Mouse (Mus musculus): ENCODE results near the gene Cyb5b. TPM values are rescaled to one million over a fixed set of nuclear protein-coding genes. Genes with fewer than 3 reads are reported as not detected.

The Cyb5b gene
- polyA plus RNA-seq, 1 experiment from 2014 or later: 91.6 TPM

- no peak overlapping the region for H3K27ac ChIP-seq (replicated peaks)
- H3K9ac ChIP-seq (replicated peaks): no peak overlapping the region
- H3K36me3 ChIP-seq: no peaks in the 10 kb centered on the region
- no peaks in the 10 kb centered on the region for H3K4me1 ChIP-seq
- no peak for ATAC-seq (ENCODE audit: low FRiP score)
- H3K4me3 ChIP-seq (replicated peaks): no peak overlapping the region
- 13% methylated on average over 11 of the region's 11 CpGs for WGBS
- no peaks in the 10 kb centered on the region for H3K9me3 ChIP-seq (replicated peaks)
- no peaks in the 10 kb centered on the region for H3K27me3 ChIP-seq (replicated peaks)
- H3K4me2 ChIP-seq: no peak overlapping the region
These were observed 34.4 kb upstream of the Cyb5b start for GRCm38 (mm10) chr8:107116023-107116422.

- WGBS: 2% methylated on average over 2 of the region's 2 CpGs
- Histone ChIP-seq H3K4me3 (replicated peaks) (no peak overlapping the region), H3K9me3 (replicated peaks) (no peaks in the 10 kb centered on the region), H3K27me3 (replicated peaks) (no peaks in the 10 kb centered on the region), H3K4me2 (no peak overlapping the region), H3K4me1 (no peaks in the 10 kb centered on the region), H3K27ac (replicated peaks) (no peak overlapping the region), H3K36me3 (no peaks in the 10 kb centered on the region), H3K9ac (replicated peaks) (no peak overlapping the region)
- no peak for ATAC-seq (ENCODE audit: low FRiP score)
These were observed 33.4 kb upstream of the Cyb5b start for GRCm38 (mm10) chr8:107117019-107117418.

GRCm38 (mm10) chr8:107118803-107119233 lies 31.6 kb upstream of the Cyb5b start:
- Histone ChIP-seq H3K27me3 (replicated peaks) (no peaks in the 10 kb centered on the region), H3K9me3 (replicated peaks) (no peaks in the 10 kb centered on the region), H3K4me3 (replicated peaks) (no peak overlapping the region), H3K36me3 (no peaks in the 10 kb centered on the region), H3K9ac (replicated peaks) (no peak overlapping the region), H3K4me2 (no peak overlapping the region), H3K4me1 (peaks cover 7% of the 10 kb centered on the region; the same call in 1 of the 2 replicates), H3K27ac (replicated peaks) (no peak overlapping the region)
- ATAC-seq (ENCODE audit: low FRiP score): no peak
- WGBS: 56% methylated on average over 7 of the region's 7 CpGs

- Histone ChIP-seq H3K27me3 (replicated peaks) (no peaks in the 10 kb centered on the region), H3K4me1 (peaks cover 7% of the 10 kb centered on the region; the same call in 1 of the 2 replicates), H3K27ac (replicated peaks) (no peak overlapping the region), H3K9ac (replicated peaks) (no peak overlapping the region), H3K4me3 (replicated peaks) (no peak overlapping the region), H3K4me2 (no peak overlapping the region), H3K9me3 (replicated peaks) (no peaks in the 10 kb centered on the region), H3K36me3 (no peaks in the 10 kb centered on the region)
- 63% methylated on average over 9 of the region's 9 CpGs for WGBS
- ATAC-seq (ENCODE audit: low FRiP score): no peak
These were observed 31.0 kb upstream of the Cyb5b start for GRCm38 (mm10) chr8:107119412-107119811.

GRCm38 (mm10) chr8:107120806-107121205 lies 29.6 kb upstream of the Cyb5b start:
- no peak for ATAC-seq (ENCODE audit: low FRiP score)
- no peaks in the 10 kb centered on the region for H3K36me3 ChIP-seq

GRCm38 (mm10) chr8:107121681-107122291 lies 28.7 kb upstream of the Cyb5b start:
- H3K27me3 ChIP-seq (replicated peaks): no peaks in the 10 kb centered on the region
- H3K9me3 ChIP-seq (replicated peaks): no peaks in the 10 kb centered on the region
- WGBS: 88% methylated on average over 7 of the region's 7 CpGs
- H3K4me2 ChIP-seq: no peak overlapping the region
- no peak for ATAC-seq (ENCODE audit: low FRiP score)
- peaks cover 7% of the 10 kb centered on the region; the same call in 1 of the 2 replicates for H3K4me1 ChIP-seq
- no peak overlapping the region for H3K4me3 ChIP-seq (replicated peaks)
- no peak overlapping the region for H3K9ac ChIP-seq (replicated peaks)
- no peak overlapping the region for H3K27ac ChIP-seq (replicated peaks)
- H3K36me3 ChIP-seq: no peaks in the 10 kb centered on the region

More at GRCm38 (mm10) chr8:107120806-107121205, 29.6 kb upstream of the Cyb5b start:
- no peak overlapping the region for H3K27ac ChIP-seq (replicated peaks)
- H3K9me3 ChIP-seq (replicated peaks): no peaks in the 10 kb centered on the region
- no peak overlapping the region for H3K9ac ChIP-seq (replicated peaks)
- H3K4me1 ChIP-seq: peaks cover 7% of the 10 kb centered on the region; the same call in 1 of the 2 replicates
- H3K4me3 ChIP-seq (replicated peaks): no peak overlapping the region
- no peak overlapping the region for H3K4me2 ChIP-seq
- H3K27me3 ChIP-seq (replicated peaks): no peaks in the 10 kb centered on the region

- Histone ChIP-seq H3K4me3 (replicated peaks) (no peak overlapping the region), H3K9me3 (replicated peaks) (no peaks in the 10 kb centered on the region), H3K27ac (replicated peaks) (no peak overlapping the region), H3K9ac (replicated peaks) (no peak overlapping the region), H3K27me3 (replicated peaks) (no peaks in the 10 kb centered on the region), H3K4me2 (no peak overlapping the region), H3K4me1 (peaks cover 7% of the 10 kb centered on the region; the same call in 1 of the 2 replicates), H3K36me3 (no peaks in the 10 kb centered on the region)
- no peak for ATAC-seq (ENCODE audit: low FRiP score)
- WGBS: 20% methylated on average over 9 of the region's 9 CpGs
These were observed 27.3 kb upstream of the Cyb5b start for GRCm38 (mm10) chr8:107123063-107123614.

- no peak overlapping the region for H3K9ac ChIP-seq (replicated peaks)
These were observed 26.1 kb upstream of the Cyb5b start for GRCm38 (mm10) chr8:107124343-107124742.

GRCm38 (mm10) chr8:107129171-107130025 lies 21.0 kb upstream of the Cyb5b start:
- H3K4me3 ChIP-seq (replicated peaks): no peak overlapping the region
- H3K4me1 ChIP-seq: no peaks in the 10 kb centered on the region
- no peak overlapping the region for H3K9ac ChIP-seq (replicated peaks)
- no peak for ATAC-seq (ENCODE audit: low FRiP score)
- 53% methylated on average over 8 of the region's 8 CpGs for WGBS
- no peaks in the 10 kb centered on the region for H3K36me3 ChIP-seq
- H3K27me3 ChIP-seq (replicated peaks): no peaks in the 10 kb centered on the region
- H3K27ac ChIP-seq (replicated peaks): no peak overlapping the region
- no peaks in the 10 kb centered on the region for H3K9me3 ChIP-seq (replicated peaks)
- no peak overlapping the region for H3K4me2 ChIP-seq

More at GRCm38 (mm10) chr8:107124343-107124742, 26.1 kb upstream of the Cyb5b start:
- ATAC-seq (ENCODE audit: low FRiP score): no peak
- no peak overlapping the region for H3K4me2 ChIP-seq
- no peak overlapping the region for H3K4me3 ChIP-seq (replicated peaks)
- peaks cover 7% of the 10 kb centered on the region; the same call in 1 of the 2 replicates for H3K4me1 ChIP-seq
- 77% methylated on average over 8 of the region's 8 CpGs for WGBS
- H3K36me3 ChIP-seq: no peaks in the 10 kb centered on the region
- H3K9me3 ChIP-seq (replicated peaks): no peaks in the 10 kb centered on the region
- no peak overlapping the region for H3K27ac ChIP-seq (replicated peaks)
- no peaks in the 10 kb centered on the region for H3K27me3 ChIP-seq (replicated peaks)

GRCm38 (mm10) chr8:107130028-107130427 lies 20.4 kb upstream of the Cyb5b start:
- no peak overlapping the region for H3K27ac ChIP-seq (replicated peaks)
- 81% methylated on average over 6 of the region's 6 CpGs for WGBS

GRCm38 (mm10) chr8:107132581-107133491 lies 17.6 kb upstream of the Cyb5b start:
- WGBS: 89% methylated on average over 24 of the region's 24 CpGs
- no peak for ATAC-seq (ENCODE audit: low FRiP score)
- Histone ChIP-seq H3K9ac (replicated peaks) (no peak overlapping the region), H3K36me3 (no peaks in the 10 kb centered on the region), H3K4me1 (no peaks in the 10 kb centered on the region), H3K4me3 (replicated peaks) (no peak overlapping the region), H3K27ac (replicated peaks) (no peak overlapping the region), H3K9me3 (replicated peaks) (no peaks in the 10 kb centered on the region), H3K27me3 (replicated peaks) (no peaks in the 10 kb centered on the region), H3K4me2 (no peak overlapping the region)

More at GRCm38 (mm10) chr8:107130028-107130427, 20.4 kb upstream of the Cyb5b start:
- no peaks in the 10 kb centered on the region for H3K9me3 ChIP-seq (replicated peaks)
- H3K9ac ChIP-seq (replicated peaks): no peak overlapping the region
- no peak overlapping the region for H3K4me3 ChIP-seq (replicated peaks)
- no peaks in the 10 kb centered on the region for H3K4me1 ChIP-seq
- no peak for ATAC-seq (ENCODE audit: low FRiP score)
- no peaks in the 10 kb centered on the region for H3K36me3 ChIP-seq
- H3K27me3 ChIP-seq (replicated peaks): no peaks in the 10 kb centered on the region
- H3K4me2 ChIP-seq: no peak overlapping the region

Data from neural tube, embryonic 15.5 days (tissue).